Mouse (Mus musculus) cerebellum, adult 2 months (tissue): ENCODE results near the gene Btn1a1. TPM values are rescaled to one million over a fixed set of nuclear protein-coding genes. Genes with fewer than 3 reads are reported as not detected.
A peak's percentile ranks its signal among the peaks of the same experiment; 100 is the strongest.

Source experiments
- DNase-seq, 2 experiments: peaks; one replicate each; pipeline ENCODE4 v3.0.0; 2021
- H3K27ac ChIP-seq: fragments of 200-500 bp; 2 replicates; pipeline ENCODE4 v1.5.1; 2012; ENCODE audit warnings: low read length, control low read depth, inconsistent platforms; ENCODE audit not compliant: insufficient read depth
- H3K27me3 ChIP-seq: fragments of 200-500 bp; 2 replicates; pipeline ENCODE4 v1.6.1; 2012; ENCODE audit warnings: inconsistent platforms, mild to moderate bottlenecking, low read length, moderate library complexity; ENCODE audit not compliant: control insufficient read depth, insufficient read depth
- H3K4me1 ChIP-seq: fragments of 200-500 bp; 2 replicates; pipeline ENCODE4 v1.6.1; 2011; ENCODE audit warnings: low read length; ENCODE audit not compliant: control insufficient read depth, insufficient read depth
- H3K4me3 ChIP-seq: fragments of 200-500 bp; replicated peaks from 2 replicates; pipeline ENCODE3; 2011; ENCODE audit warnings: mild to moderate bottlenecking, low read depth, low read length, control low read depth; ENCODE audit not compliant: insufficient read depth
- CTCF ChIP-seq: fragments of 200-500 bp; IDR thresholded peaks from 2 replicates; pipeline ENCODE4 v1.5.1; 2011; ENCODE audit warnings: low read depth, mild to moderate bottlenecking, control low read depth, low read length, moderate library complexity, borderline replicate concordance; ENCODE audit not compliant: insufficient read depth
- POLR2A ChIP-seq: fragments of 200-500 bp; IDR thresholded peaks from 2 replicates; pipeline ENCODE4 v1.6.1; 2011; ENCODE audit warnings: low read length, control low read depth, borderline replicate concordance; ENCODE audit not compliant: insufficient read depth
- WGBS: fragments of 180-500 bp; shearing (Covaris S2); methylation state at CpG from one replicate; pipeline ENCODE4 v1.1.7; 2018; 5-methylcytosine and 5-hydroxymethylcytosine counted together
- polyA plus RNA-seq: library from polyadenylated mRNA; depleted of rRNA; stranded (reverse); fragments of >200 nt; gene quantifications from 2 replicates; pipeline ENCODE4 v1.2.3, GENCODE M21; 2012; rRNA removed

Gene Btn1a1
- polyA plus RNA-seq, 1 experiment, result 0.21 TPM

- TF ChIP-seq CTCF (no peak), POLR2A (peak; percentile 79)
- WGBS, result under 1% methylated on average over 48 of the region's 48 CpGs
These were observed 42.2 kb downstream of the Btn1a1 start, which contains the start of gene Abt1 for GRCm38 (mm10) chr13:23423286-23424051. Abt1 (minus strand) TSS chr13:23423866.

GRCm38 (mm10) chr13:23422351-23422750 lies 43.4 kb downstream of the Btn1a1 start:
- H3K27me3 ChIP-seq, result no peaks in the 10 kb centered on the region
- TF ChIP-seq POLR2A, result no peak
- no peak for TF ChIP-seq CTCF
- no peak overlapping the region for H3K4me3 ChIP-seq

More at GRCm38 (mm10) chr13:23423286-23424051, 42.2 kb downstream of the Btn1a1 start, which contains the start of gene Abt1:
- H3K27ac ChIP-seq, result peak within 1 kb of the TSS; percentile 46; the same call in 1 of the 2 replicates
- H3K4me3 ChIP-seq, result peak within 1 kb of the TSS; percentile 96
- DNase-seq, result peak; percentile 93 to 97
- H3K27me3 ChIP-seq, result no peaks in the 10 kb centered on the region
- peaks cover 4% of the 10 kb centered on the region; the same call in 1 of the 2 replicates for H3K4me1 ChIP-seq

GRCm38 (mm10) chr13:23412630-23413521 lies 52.8 kb downstream of the Btn1a1 start:
- Histone ChIP-seq H3K27me3 (no peaks in the 10 kb centered on the region; the same call in 1 of the 2 replicates), H3K4me1 (no peaks in the 10 kb centered on the region), H3K4me3 (peak overlapping the region; percentile 84), H3K27ac (no peak overlapping the region)
- 9% methylated on average over 28 of the region's 28 CpGs for WGBS
- TF ChIP-seq POLR2A, result no peak
- TF ChIP-seq CTCF, result no peak
- peak; percentile 58 to 67 for DNase-seq

More at GRCm38 (mm10) chr13:23422351-23422750, 43.4 kb downstream of the Btn1a1 start:
- Histone ChIP-seq H3K27ac (no peak overlapping the region), H3K4me1 (peaks cover 4% of the 10 kb centered on the region; the same call in 1 of the 2 replicates)
- 92% methylated on average over 16 of the region's 16 CpGs for WGBS
- DNase-seq, result no peak

- WGBS, result 1% methylated on average over 20 of the region's 20 CpGs
- peak; percentile 51 for DNase-seq
- H3K4me1 ChIP-seq, result no peaks in the 10 kb centered on the region
- no peaks in the 10 kb centered on the region; the same call in 1 of the 2 replicates for H3K27me3 ChIP-seq
- no peak overlapping the region for H3K27ac ChIP-seq
- peak overlapping the region; percentile 84 for H3K4me3 ChIP-seq
- TF ChIP-seq POLR2A (no peak), CTCF (no peak)
These were observed 53.5 kb downstream of the Btn1a1 start for GRCm38 (mm10) chr13:23412211-23412629.

- DNase-seq, result peak; percentile 58 to 63
- no peaks in the 10 kb centered on the region; the same call in 1 of the 2 replicates for H3K27me3 ChIP-seq
- H3K27ac ChIP-seq, result no peak overlapping the region
- H3K4me3 ChIP-seq, result peak overlapping the region; percentile 84
- 12% methylated on average over 29 of the region's 29 CpGs for WGBS
- H3K4me1 ChIP-seq, result no peaks in the 10 kb centered on the region
- no peak for TF ChIP-seq POLR2A
- no peak for TF ChIP-seq CTCF
These were observed 54.1 kb downstream of the Btn1a1 start for GRCm38 (mm10) chr13:23411311-23412210.

GRCm38 (mm10) chr13:23410632-23411031 lies 55.1 kb downstream of the Btn1a1 start:
- DNase-seq, result no peak
- Histone ChIP-seq H3K27ac (no peak overlapping the region), H3K4me3 (no peak overlapping the region), H3K4me1 (no peaks in the 10 kb centered on the region), H3K27me3 (no peaks in the 10 kb centered on the region; the same call in 1 of the 2 replicates)
- WGBS, result 72% methylated on average over 9 of the region's 9 CpGs
- TF ChIP-seq POLR2A, result no peak
- no peak for TF ChIP-seq CTCF

Other genes starting within 250 kb of the Btn1a1 start
- not detected in 2 replicates for gene Vmn1r222, start 230.0 kb downstream of the Btn1a1 start, polyA plus RNA-seq
- gene Vmn1r223, start 218.8 kb downstream of the Btn1a1 start, polyA plus RNA-seq, result not detected in 2 replicates
- gene Zfp322a, start 96.7 kb downstream of the Btn1a1 start, polyA plus RNA-seq, result 14.6 and 16.0 TPM in 2 replicates
- 9.8 and 10.7 TPM in 2 replicates for gene Abt1, start 42.0 kb downstream of the Btn1a1 start, polyA plus RNA-seq
- 0.20 and 0.21 TPM in 2 replicates for gene Btn2a2, start 23.0 kb upstream of the Btn1a1 start, polyA plus RNA-seq
- gene Hist1h4h, start 65.1 kb upstream of the Btn1a1 start, polyA plus RNA-seq, result 33.0 and 35.8 TPM in 2 replicates
- gene Hist1h2af, start 68.0 kb upstream of the Btn1a1 start, polyA plus RNA-seq, result 0.60 and 2.4 TPM in 2 replicates
- 0.29 TPM in 1 of 2 replicates, not detected in the other for gene Hist1h3g, start 69.5 kb upstream of the Btn1a1 start, polyA plus RNA-seq
- 0.33 and 0.34 TPM in 2 replicates for gene Hist1h2bh, start 77.5 kb upstream of the Btn1a1 start, polyA plus RNA-seq
- 0.32 and 0.33 TPM in 2 replicates for gene Hist1h3f, start 78.2 kb upstream of the Btn1a1 start, polyA plus RNA-seq
- 4.7 and 7.0 TPM in 2 replicates for gene Hist1h4f, start 85.7 kb upstream of the Btn1a1 start, polyA plus RNA-seq
- gene Hist1h1d, start 87.4 kb upstream of the Btn1a1 start, polyA plus RNA-seq, result 0.05 and 0.14 TPM in 2 replicates
- 1.5 and 3.2 TPM in 2 replicates for gene Hist1h3e, start 96.5 kb upstream of the Btn1a1 start, polyA plus RNA-seq
- gene Hist1h2ae, start 105.3 kb upstream of the Btn1a1 start, polyA plus RNA-seq, result 0.33 and 0.60 TPM in 2 replicates
- gene Hist1h2bg, start 105.5 kb upstream of the Btn1a1 start, polyA plus RNA-seq, result 7.3 and 9.3 TPM in 2 replicates
- 0.65 and 0.98 TPM in 2 replicates for gene Hist1h2bf, start 108.3 kb upstream of the Btn1a1 start, polyA plus RNA-seq
- gene Hist1h2ad, start 108.5 kb upstream of the Btn1a1 start, polyA plus RNA-seq, result 1.2 and 1.9 TPM in 2 replicates
- gene Hist1h3d, start 109.9 kb upstream of the Btn1a1 start, polyA plus RNA-seq, result 2.0 and 2.8 TPM in 2 replicates
- gene Hist1h4d, start 115.7 kb upstream of the Btn1a1 start, polyA plus RNA-seq, result 5.8 and 8.0 TPM in 2 replicates
- gene Hist1h2be, start 155.2 kb upstream of the Btn1a1 start, polyA plus RNA-seq, result 4.2 and 5.5 TPM in 2 replicates
- gene Hist1h1e, start 156.7 kb upstream of the Btn1a1 start, polyA plus RNA-seq, result 4.1 and 6.1 TPM in 2 replicates
- gene Hist1h2ac, start 218.0 kb upstream of the Btn1a1 start, polyA plus RNA-seq, result 0.85 and 1.1 TPM in 2 replicates
- 109 and 119 TPM in 2 replicates for gene Hist1h2bc, start 218.3 kb upstream of the Btn1a1 start, polyA plus RNA-seq
- not detected in 2 replicates for gene Hist1h1t, start 229.9 kb upstream of the Btn1a1 start, polyA plus RNA-seq
- gene Hist1h4c, start 232.6 kb upstream of the Btn1a1 start, polyA plus RNA-seq, result 5.8 and 9.1 TPM in 2 replicates
- 6.2 and 7.1 TPM in 2 replicates for gene Hfe, start 245.0 kb upstream of the Btn1a1 start, polyA plus RNA-seq